Mouse (Mus musculus) thymus, postnatal 36 days (tissue): ENCODE data around the gene Gdf3.
A peak's percentile ranks its signal among the peaks of the same experiment; 100 is the strongest.

Experiments
- DNase-seq, 2 experiments: peaks; one replicate each; pipeline ENCODE4 v3.0.0; 2022; ENCODE audit warnings: mixed read lengths in 2 of 2

The Gdf3 gene

GRCm38 (mm10) chr6:122561005-122561404 lies 48.9 kb downstream of the Gdf3 start:
- DNase-seq, result peak in 1 of 2 experiments; percentile 8

GRCm38 (mm10) chr6:122560427-122560826 lies 49.5 kb downstream of the Gdf3 start:
- DNase-seq, result peak; percentile 71

- DNase-seq, result peak; percentile 18 to 31
These were observed 52.8 kb downstream of the Gdf3 start for GRCm38 (mm10) chr6:122556959-122557561.
